Mouse (Mus musculus) T-helper 2 cell (primary cell): ENCODE measurements at regions not wholly inside any gene's neighbourhood (a gene's known extent, or its start where the extent isn't known, plus 50 kb on each side); places are given as distances from the start of the nearest gene placed in this dataset.

Experiments
- in situ Hi-C: fragments of 300-600 bp; cut with MboI, MseI; formaldehyde crosslinking; loops from one replicate; pipeline ENCODE4 v1.15.1; 2025; ENCODE audit warnings: high pct_unique_total_duplicates

DNA sequence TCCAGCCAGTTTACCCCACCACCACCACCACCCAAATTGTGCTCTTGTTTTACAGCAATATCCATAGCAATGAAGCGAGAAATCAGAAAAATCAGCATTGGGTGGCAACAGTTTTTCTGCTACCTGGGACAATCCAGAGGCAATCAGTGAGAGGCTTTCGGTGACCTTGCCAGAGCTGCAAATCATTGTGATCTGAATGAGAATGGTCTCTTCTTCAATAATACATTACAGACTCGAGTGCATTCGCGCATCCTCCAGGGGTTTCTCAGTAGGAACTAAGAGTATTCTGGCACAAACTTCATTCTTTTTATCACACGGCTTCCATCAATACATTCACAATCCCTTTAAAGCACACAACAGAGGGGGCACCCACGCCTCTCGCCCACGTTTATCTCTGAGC lies 91.2 kb downstream of the Srek1 start:
- in situ Hi-C loops = no loop called here

DNA sequence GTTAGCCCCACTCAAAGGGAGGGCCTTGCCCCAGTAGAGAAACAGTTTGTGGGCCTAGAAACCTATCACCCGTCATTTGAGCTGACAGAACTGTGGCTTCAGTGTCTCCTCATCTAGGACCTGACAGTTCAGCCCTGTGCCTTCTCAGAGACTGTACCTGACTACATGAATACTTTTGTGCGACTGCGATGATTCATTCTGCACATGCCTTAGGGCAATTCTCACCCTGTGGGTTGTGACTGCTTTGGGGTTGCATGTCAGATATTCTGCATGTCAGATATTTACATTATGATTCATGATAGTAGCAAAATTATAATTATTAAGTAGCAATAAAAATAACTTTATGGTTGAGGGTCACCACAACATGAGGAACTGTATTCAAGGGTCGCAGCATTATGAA lies 93.7 kb downstream of the Srek1 start:
- in situ Hi-C loops = no loop called here

DNA sequence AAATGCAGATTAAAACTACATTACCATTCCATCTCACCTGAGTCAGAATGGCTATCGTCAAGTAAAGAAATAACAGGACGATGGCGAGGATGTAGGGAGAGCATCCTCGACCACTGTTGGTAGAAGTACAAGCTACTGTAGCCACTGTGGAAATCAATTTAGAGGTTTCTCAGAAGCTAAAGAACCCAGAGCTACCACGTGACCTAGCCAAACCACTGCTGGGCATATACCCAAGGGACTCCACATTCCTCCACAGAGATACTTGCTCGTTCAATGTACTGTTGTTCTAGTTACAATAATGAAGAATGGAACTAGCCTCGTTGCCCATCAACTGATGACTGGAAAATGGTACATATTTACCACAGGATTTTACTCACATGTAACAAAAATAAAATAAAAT lies 94.4 kb downstream of the Srek1 start:
- in situ Hi-C loops = no loop called here

DNA sequence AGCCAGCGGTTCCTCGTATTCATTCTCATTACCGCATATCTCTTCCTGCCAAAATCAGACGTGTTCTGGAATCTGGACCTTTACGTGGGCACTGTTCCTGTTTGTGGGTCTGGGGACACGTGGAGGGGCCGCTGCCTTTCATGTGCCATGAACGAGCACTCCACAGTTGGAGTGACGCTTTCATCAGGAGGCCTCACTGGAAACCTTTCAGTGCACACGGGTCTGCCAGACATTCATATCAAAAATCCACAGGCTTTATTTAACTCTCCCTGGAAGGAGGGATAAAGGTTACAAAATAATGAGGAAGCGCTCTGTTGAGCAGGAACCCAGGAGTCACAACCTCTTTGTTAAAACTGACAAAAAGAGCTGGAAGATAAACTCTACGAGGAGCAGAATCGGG lies 97.6 kb downstream of the Srek1 start:
- in situ Hi-C loops = no loop called here

DNA sequence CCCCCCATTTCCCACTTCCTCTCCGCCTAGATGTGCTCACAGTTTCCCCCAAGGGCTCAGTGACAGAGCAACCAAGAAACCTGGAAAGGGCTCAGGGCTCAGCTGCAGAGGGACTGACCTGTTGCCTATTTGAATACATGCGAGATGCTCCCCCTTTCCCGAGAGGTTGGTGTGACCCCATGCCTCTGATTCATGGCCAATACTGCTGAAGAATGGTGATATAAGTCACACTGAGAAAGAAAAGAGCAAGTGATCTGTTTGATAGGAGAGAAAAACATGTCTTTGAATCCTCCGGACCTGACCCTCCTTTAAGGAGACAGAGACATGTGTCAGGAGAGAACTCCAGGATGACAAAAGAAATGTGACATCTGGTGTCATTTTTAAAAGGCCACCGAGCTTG lies 98.2 kb downstream of the Srek1 start:
- in situ Hi-C loops = no loop called here

DNA sequence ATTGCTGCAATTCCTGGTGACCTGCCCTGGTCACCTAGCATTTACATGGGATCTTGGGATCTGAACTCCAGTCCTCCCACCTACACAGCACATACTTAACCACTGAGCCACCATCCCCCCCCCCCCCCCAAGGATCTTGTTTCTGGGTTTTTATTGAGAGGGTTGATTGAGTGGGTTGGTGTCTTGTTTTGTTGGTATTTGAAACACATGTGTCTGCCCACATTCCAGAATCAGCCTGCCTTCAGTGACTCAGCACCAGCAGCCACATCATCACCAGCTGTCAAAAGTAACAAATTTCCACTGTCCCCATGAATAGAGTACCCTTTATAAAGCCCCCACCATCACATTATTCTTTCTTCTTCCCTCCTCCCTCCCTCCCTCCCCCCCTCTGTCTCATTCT lies 103.8 kb downstream of the Srek1 start:
- in situ Hi-C loops = no loop called here

DNA sequence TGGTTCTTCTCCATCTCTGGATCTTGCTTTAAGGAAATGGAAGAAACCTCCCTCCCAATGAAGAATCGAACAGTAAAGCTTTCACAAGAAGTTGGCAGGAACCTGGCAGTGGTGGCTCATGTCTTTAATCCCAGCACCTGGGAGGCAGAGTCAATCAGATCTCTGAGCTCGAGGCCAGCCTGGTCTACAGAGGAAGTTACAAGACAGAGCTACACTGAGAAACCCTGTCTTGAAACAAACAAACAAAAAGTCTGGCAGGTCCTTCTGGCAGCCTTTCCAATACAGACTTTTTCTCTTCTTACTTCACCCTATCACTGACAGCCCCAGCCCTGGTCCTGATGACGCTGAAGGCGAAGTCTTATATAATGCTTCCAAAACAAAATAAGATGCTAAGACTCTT lies 104.6 kb downstream of the Srek1 start:
- in situ Hi-C loops = no loop called here

DNA sequence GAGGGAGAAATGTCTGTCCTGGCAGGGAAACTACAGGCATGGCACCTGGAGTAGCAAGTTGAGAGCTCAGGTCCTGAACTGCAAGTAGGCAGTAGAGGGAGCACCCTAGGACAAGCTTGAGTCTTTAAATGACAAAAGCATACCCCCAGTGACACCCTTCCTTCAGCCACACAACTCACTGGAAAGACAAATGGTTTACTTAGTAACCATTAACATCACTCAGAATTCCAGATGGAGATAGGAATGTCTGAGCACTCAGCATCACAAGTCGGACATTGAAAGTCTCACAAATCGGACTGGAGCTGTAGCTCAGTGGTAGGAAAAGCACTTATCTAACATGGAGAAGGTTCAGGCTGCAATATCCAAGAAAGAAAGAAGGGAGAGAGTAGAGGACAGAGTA lies 106.7 kb downstream of the Srek1 start:
- in situ Hi-C loops = no loop called here

DNA sequence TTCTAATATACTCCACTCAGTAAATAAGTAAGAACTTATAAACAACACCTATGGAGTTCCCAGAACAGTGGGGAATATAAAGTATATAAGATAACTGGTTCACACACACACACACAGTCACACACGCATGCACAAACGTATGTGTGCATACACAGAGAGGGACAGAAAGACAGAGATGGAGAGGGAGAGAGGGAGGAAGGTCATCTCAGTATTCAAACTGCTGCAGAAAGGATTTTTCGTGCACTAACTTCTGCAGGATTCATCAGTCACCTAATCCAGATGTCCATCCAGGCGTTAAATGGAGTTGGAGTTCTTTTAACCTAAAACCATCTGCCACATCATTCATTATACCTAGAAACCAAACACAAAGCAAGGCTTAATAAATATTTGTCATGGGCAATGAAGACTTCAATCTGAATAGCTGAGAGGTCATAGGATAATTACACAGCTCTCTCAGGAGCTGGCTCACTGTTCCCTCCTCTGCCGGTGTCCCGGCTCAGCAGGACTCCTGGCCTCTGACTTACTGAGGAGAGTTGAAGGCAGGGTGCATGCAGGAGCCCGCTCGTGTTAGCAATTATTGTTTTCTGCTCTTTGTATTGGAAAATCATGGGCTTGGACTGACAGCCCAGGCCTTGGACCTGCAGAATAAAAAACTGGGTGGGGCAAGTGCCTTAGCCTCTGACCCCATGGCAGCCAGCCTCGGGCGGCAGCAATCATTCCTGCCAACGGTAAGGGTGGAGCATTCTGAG lies 114.0 kb downstream of the Srek1 start:
- in situ Hi-C loops = no loop called here

DNA sequence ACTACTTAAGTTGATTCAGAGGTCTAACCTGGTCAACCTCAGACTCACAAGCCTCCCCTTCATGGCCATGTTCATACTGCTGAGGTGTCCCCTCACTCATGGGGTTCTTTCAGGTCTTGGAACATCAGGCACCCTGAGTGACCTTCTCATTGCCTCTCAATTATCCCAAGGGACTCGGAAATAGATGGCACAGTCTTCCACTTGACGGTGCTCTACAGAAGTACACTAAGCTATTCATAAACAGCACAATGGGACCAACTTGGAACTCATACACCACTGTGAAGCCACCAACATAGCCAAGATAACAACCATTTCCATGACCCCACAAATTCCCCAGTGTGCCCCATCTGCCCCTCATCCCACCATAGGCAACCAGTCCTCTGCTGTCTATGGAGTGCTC lies 118.4 kb downstream of the Srek1 start:
- in situ Hi-C loops = no loop called here

DNA sequence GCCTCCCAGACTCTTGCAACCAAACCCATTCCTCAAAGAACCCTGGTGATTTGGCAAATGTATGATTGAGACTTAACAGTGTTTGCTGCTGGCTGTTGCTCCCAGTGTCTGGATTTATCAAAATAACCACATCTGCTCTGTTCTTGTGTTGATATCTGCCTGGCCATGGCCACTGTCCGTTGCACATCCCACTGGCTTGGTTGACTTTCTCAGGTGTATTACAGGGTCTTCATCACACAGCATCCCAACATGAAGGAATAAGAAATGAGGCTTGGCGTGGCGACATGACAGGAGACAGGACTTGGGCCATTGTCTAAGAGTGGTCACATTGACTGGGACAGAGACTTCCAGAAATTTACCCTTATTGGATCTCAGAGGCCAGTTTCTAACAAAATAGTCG lies 121.2 kb downstream of the Srek1 start:
- in situ Hi-C loops = no loop called here

DNA sequence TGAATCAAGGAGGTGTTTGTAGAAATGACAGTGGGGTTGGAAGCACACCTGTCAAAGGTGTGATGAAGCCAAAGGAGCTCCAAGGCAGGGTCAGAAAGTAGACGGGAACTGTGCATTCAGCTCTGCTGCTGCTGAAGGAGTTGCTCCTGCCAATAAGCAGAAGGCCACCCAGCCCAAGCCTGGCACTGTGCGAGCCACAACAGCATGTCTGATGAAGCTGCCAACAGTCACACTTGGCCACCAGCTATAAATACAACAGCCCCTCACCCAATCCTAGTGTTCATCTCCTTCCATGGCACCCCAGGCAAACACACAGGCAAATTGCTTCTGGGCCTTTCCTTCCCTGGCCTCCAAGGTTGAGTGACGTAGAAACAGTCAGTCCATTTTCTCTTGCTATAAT lies 125.0 kb downstream of the Srek1 start:
- in situ Hi-C loops = no loop called here

DNA sequence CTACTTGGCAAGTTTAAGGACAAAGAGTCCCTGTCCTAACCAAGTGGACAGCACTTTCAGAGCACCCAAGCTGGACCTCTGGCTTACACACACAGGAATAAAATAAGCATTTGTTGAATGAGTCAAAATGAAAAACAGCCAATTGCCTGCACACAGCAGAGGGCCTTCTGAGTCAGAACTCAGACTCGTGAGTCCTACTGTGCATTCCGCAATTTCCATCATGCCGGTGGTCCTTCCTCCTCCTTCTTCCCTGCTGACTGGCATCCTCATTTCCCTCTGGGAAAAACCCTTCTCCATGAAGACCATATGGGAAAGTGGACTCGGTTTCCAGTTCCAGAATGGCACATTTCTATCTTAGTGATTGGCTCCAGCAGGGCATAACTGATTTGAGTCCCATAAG lies 126.4 kb downstream of the Srek1 start:
- in situ Hi-C loops = no loop called here

DNA sequence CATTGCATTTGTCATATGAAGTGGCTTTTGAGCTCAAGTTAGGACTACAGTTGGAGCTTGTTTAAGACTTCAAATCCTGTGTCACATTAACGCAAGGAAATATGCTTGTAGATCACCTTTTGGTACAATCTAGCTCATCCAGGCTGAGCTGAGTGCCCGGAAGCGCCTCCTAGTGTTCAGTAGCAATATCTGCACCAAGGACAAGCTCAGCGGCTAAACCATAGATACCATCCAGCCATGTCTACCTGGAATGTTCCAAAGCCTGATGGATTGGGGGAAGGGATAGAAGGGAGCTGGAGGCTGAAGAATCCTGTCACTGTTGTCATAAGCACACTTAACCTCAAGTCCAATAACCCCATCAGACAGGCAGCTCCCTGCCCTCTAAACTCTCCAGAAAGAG lies 128.4 kb downstream of the Srek1 start:
- in situ Hi-C loops = no loop called here

DNA sequence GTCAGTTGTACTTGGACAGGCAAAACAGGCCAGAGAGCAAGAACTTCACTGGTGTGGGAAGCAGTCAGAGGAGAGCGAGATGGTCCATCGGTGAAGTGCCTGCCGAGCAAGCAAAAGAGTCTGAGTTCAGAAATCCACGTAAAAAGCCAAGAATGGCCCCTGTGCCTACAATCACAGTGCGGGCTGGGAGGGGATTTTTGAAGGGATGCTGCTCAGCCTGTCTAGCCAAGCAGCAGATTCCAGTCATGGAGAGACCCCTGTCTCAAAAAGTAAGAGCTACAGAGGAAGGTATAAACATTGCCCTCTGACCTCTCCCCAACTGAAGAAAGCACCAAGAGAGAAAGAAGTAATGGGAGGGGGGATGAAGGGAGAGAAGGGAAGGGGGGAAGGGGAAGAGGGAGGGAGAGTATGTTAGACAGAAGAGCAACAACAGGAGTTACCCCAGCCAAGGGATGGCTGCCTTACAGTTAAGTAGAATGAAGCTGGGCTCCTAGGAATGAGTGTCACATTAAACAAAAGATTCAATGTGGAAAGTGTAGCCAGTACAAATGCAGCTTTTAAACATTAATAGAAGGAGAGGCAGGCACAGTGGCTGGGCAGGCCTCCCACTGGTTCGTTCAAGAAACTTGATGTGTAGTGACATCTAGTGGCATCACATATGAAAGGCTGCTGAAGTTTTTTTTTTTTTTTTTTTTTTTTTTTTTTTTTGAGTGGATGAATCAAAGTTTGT lies 130.2 kb downstream of the Srek1 start:
- in situ Hi-C loops = no loop called here

DNA sequence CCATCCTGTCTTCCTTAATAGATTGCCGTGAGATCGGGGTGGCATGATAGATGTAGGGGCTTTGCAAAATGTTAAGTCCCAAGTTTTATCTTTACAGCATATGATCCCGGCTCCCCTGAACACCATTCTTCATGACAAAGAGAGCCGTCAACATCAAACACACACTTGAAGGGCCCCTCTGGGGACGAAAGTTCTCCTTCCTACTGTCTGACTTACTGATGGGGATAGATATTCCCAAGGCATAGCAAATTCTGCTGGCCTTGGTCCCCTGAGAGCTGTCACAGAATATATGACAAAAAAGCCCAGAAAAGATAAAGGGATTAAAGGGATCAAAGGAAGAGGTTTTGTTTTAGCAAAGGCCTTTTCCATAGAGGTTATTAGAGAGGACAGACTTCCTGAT lies 130.9 kb downstream of the Srek1 start:
- in situ Hi-C loops = no loop called here

DNA sequence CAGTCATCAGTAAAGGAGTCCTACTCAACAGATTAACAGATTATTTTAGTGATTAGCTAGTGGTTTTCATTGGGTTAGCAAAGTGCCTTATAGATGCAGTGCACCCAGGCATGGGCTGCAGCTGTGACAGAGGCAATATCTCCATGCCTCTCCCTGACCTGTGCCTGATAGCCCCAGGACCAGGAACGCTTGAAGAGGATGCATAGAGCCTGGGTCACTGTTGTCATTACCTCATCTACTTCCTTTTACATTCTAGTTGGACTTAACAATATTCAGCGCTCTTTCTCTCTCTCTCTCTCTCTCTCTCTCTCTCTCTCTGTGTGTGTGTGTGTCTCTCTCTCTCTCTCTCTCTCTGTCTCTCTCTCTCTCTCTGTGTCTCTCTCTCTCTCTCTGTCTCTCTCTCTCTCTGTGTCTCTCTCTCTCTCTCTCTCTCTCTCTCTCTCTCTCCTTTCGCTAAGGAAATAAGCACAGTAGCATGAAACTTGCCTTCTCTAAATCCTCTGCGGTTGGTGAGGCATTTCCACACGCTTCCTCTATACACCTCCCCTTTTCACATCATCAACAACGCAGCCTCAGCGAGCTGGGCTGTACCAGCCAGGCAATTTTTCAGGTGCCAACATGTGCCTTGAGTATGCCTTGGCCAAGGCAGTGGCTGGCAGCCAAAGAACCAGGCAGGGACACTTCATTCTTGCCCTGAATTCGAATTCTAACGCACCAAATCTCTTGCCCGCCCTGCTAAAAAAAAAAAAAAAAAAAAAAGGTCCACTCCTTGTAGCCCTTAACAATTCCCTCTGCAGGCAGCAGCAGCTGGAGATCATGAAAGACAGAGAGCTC lies 131.6 kb downstream of the Srek1 start:
- in situ Hi-C loops = no loop called here

DNA sequence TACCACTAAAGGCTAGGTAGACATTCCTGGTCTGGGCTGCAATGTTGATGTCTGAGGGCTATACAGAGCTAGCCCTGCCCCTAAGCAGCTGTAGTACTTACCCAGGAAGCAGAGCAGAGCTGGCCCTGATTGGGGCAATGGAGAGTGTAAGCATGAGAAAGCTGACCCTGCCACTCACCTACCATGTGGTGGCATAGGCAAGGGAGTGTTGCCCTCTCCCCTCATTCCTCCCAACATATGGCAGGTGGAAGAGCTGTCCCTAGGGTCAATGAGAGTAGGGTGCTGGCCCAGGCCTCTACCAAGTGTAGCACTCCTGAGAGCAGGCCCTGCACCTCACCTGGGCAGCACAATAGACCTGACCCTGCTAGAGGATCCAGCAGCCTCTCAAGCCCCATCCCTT lies 136.4 kb downstream of the Srek1 start:
- in situ Hi-C loops = loop anchor here (5.0 kb wide), 1 partner anchor 466 kb away; no protein-coding TSS in a partner anchor

DNA sequence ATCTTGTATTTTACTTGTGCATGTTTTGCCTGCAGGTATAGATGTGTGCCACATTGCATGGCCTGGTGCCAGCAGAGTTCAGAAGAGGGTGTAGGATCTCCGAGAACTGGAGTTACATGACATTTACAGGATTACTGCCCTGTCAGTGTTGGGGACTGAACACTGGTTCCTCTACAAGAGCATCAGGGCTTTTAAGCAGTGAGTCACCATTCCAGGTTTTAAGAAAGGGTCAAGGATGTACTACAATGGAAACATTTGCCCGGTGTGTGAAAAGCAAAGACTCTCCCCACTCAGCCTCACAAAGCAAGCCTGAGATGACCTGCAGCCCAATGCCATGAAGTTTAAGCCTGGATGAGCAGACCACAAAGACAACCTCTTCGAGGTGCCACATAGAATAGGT lies 137.0 kb downstream of the Srek1 start:
- in situ Hi-C loops = loop anchor here (5.0 kb wide), 1 partner anchor 465 kb away; no protein-coding TSS in a partner anchor

DNA sequence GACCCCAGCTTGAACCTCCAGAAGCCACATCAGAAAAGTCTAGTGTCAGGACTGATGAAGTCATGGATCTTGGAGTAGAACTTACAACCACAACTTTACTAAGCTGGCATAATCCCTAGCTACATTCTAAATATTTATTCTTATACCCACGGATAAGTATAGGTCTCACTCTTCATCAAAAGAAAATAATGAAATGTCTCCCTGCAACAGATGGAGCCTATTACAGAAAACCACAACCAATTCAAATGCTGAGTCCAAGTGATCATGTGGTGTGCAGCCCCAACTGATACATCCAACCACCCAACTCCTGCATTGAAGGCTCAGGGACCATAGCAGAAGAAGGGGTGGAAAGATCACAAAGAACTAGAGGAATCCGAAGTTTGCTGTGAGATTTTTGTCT lies 137.8 kb downstream of the Srek1 start:
- in situ Hi-C loops = loop anchor here (5.0 kb wide), 1 partner anchor 464 kb away; no protein-coding TSS in a partner anchor

DNA sequence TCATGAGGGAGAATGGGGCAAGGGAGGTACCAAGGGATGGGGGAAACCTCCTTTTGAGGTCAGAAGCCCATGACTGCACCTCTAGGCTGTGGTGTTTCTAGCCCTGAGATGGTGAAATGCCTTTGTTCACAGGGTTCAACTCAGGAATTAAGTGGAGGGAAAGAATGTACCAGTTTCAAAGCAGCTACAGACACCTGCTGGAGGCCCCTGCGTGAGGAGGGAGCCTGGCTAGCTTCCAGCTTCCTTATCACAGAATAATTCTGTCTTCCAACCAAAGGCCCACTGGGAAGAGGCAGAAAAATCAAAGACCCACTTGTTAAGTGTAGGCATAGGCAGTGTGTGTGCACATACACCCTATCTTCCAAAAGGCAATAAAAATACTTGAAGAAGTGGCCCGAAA lies 150.6 kb downstream of the Srek1 start:
- in situ Hi-C loops = no loop called here

DNA sequence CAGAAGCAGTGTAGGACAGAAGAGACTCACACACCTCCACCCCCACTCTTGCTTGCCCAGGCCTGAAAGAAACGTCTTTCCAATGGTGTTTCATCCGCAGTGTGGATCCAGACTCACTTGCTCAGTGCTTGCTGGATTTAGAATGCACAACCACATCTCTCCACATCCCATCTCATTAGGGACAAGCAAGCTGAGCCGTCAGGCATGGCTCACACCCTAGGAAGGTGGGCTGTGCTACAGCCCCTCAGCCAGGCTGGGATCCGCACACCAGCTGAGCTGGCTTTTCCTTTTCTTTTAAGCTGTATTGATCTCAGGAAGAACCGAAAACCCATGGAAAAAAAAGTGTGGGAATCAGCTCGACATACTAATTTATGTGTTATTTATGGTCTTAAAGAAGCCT lies 151.1 kb downstream of the Srek1 start:
- in situ Hi-C loops = no loop called here
